Mouse (Mus musculus) MEL (cell line): ENCODE data around the gene Prkcz.

Source experiments
- CHD2 ChIP-seq: IDR thresholded peaks from 2 replicates; pipeline ENCODE4 v1.6.1; 2011; ENCODE audit warnings: low read length, improper control_type of control experiment
- CTCF ChIP-seq, 3 experiments: IDR thresholded peaks in 2 of 3; conservative IDR thresholded peaks in 1 of 3; 2 replicates each; pipeline ENCODE4 v1.5.1; 2011 to 2012; ENCODE audit warnings: low read length in 3 of 3, low read depth in 2 of 3, mild to moderate bottlenecking in 2 of 3, improper control_type of control experiment in 1 of 3, inconsistent platforms in 1 of 3, mixed read lengths in 1 of 3, moderate library complexity in 1 of 3; ENCODE audit not compliant: control insufficient read depth in 1 of 3, insufficient read depth in 1 of 3, poor library complexity in 1 of 3, severe bottlenecking in 1 of 3
- EP300 ChIP-seq, 2 experiments: IDR thresholded peaks; 2 replicates each; pipeline ENCODE4 v1.6.1; 2011; ENCODE audit warnings: improper control_type of control experiment in 2 of 2, low read length in 2 of 2, low read depth in 1 of 2, mild to moderate bottlenecking in 1 of 2
- ETS1 ChIP-seq: IDR thresholded peaks from 2 replicates; pipeline ENCODE4 v1.6.1; 2012; ENCODE audit warnings: low read depth, mild to moderate bottlenecking, inconsistent platforms, low read length, improper control_type of control experiment, moderate library complexity
- GATA1 ChIP-seq: IDR thresholded peaks from 2 replicates; pipeline ENCODE4 v1.6.1; 2011; ENCODE audit warnings: low read depth, low read length, improper control_type of control experiment
- MAX ChIP-seq: IDR thresholded peaks from 2 replicates; pipeline ENCODE4 v1.6.1; 2011; ENCODE audit warnings: low read length, improper control_type of control experiment
- MYC ChIP-seq: IDR thresholded peaks from 2 replicates; pipeline ENCODE4 v1.6.1; 2011; ENCODE audit warnings: low read depth, mild to moderate bottlenecking, low read length, improper control_type of control experiment, moderate library complexity
- POLR2A ChIP-seq, 2 experiments: IDR thresholded peaks; 2 replicates each; pipeline ENCODE4 v1.6.1; 2011 to 2012; ENCODE audit warnings: low read length in 2 of 2, mild to moderate bottlenecking in 2 of 2, control low read depth in 1 of 2, improper control_type of control experiment in 1 of 2, low read depth in 1 of 2, moderate library complexity in 1 of 2; ENCODE audit not compliant: control insufficient read depth in 1 of 2, insufficient read depth in 1 of 2, poor library complexity in 1 of 2
- POLR2AphosphoS2 ChIP-seq: IDR thresholded peaks from 2 replicates; pipeline ENCODE4 v1.6.1; 2011; ENCODE audit warnings: low read length, improper control_type of control experiment
- POLR2AphosphoS5 ChIP-seq: IDR thresholded peaks from 2 replicates; pipeline ENCODE4 v1.6.1; 2012; ENCODE audit warnings: low read depth, borderline replicate concordance, mild to moderate bottlenecking, inconsistent platforms, low read length, moderate library complexity, mixed read lengths
- TAL1 ChIP-seq: IDR thresholded peaks from 2 replicates; pipeline ENCODE4 v1.6.1; 2012; ENCODE audit warnings: mild to moderate bottlenecking, inconsistent platforms, low read length, moderate library complexity, mixed read lengths
- TBP ChIP-seq: IDR thresholded peaks from 2 replicates; pipeline ENCODE4 v1.8.0; 2011; ENCODE audit warnings: low read depth, low read length, improper control_type of control experiment
- TCF12 ChIP-seq: IDR thresholded peaks from 2 replicates; pipeline ENCODE4 v1.6.1; 2014; ENCODE audit warnings: low read depth, mild to moderate bottlenecking, inconsistent platforms, low read length, improper control_type of control experiment, moderate library complexity
- ZC3H11A ChIP-seq: IDR thresholded peaks from 2 replicates; pipeline ENCODE4 v1.6.1; 2012; ENCODE audit warnings: low read depth, mild to moderate bottlenecking, inconsistent platforms, low read length, improper control_type of control experiment

DNA sequence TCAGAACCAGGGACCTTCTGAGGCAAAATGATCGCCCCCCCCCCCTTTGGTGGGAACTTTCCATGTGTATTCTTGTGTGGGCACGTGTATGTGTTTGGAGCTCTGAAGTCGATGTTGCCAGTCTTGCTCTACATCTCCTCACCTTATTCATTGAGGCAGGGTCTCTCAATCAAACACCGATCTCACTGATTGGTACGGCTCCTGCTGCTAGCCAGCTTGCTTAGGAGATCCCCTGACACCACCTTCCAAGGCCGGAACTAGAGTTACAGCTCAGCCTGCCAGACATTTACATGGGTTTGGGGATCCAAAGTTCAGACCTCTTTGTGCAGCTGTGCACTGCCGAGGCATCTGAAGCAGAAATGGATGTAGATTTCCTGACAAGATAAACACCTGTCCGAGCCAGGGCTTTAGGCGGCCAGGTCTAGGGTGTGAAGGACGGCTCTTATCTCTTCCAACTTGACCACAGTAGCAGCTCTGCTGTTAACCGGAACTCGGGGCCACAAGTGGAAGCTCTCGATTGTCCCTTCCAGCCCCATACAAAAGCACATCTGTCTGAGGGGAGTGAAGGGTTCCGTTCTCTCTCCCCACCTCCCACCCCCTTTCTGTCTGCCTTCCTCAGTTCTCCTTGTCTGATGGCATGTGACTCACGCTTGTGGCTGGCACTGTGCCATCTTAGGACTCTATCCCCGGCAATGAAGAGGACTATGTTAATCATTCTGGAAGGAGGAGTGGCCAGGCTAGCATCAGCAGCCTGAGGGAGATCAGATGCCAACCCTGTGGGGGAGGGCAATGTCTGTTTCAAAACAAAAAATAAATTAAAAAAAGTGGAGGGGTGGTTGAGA is 81.0 kb downstream of the Prkcz start:
- TF ChIP-seq CHD2 (no peak), MAX (no peak), POLR2A (IDR thresholded peaks at IDR 0.05; ENCODE audit: control insufficient read depth in 1 of 2, insufficient read depth in 1 of 2, low read depth in 1 of 2, low read length in 2 of 2, poor library complexity in 1 of 2) (no peak), TAL1 (no peak), TCF12 (no peak), POLR2AphosphoS2 (no peak), CTCF (IDR thresholded peaks at IDR 0.05 in 2 of 3, conservative IDR thresholded peaks at IDR 0.05 in 1 of 3; ENCODE audit: control insufficient read depth in 1 of 3, insufficient read depth in 1 of 3, low read depth in 2 of 3, low read length in 3 of 3, poor library complexity in 1 of 3, severe bottlenecking in 1 of 3) (no peak), ZC3H11A (no peak), TBP (no peak), POLR2AphosphoS5 (no peak), MYC (no peak), ETS1 (no peak), GATA1 (0 out of 2 replicates have a peak, but pooled peaks have one; percentile 53), EP300 (IDR thresholded peaks at IDR 0.05; ENCODE audit: low read depth in 1 of 2, low read length in 2 of 2) (no peak)
